Mouse (Mus musculus): ENCODE measurements around the gene Gmfb. TPM values are rescaled to one million over a fixed set of nuclear protein-coding genes. Genes with fewer than 3 reads are reported as not detected.

Gmfb gene
- polyA plus RNA-seq, 1 experiment from 2014 or later = 40.4 TPM

GRCm38 (mm10) chr14:46785247-46785646 is 36.8 kb downstream of the Gmfb start:
- no peak overlapping the region for H3K9ac ChIP-seq (ENCODE audit: low read length)
- 86% methylated on average over 5 of the region's 5 CpGs for WGBS
- H3K27me3 ChIP-seq (ENCODE audit: control insufficient read depth, insufficient read depth, low read length) = no peaks in the 10 kb centered on the region
- ATAC-seq (ENCODE audit: low FRiP score, low TSS enrichment) = no peak
- TF ChIP-seq EP300 (optimal IDR thresholded peaks at IDR 0.05) (no peak), CTCF (IDR thresholded peaks at IDR 0.05; ENCODE audit: low read depth) (no peak)
- H3K4me2 ChIP-seq (replicated peaks; ENCODE audit: low read depth) = no peak overlapping the region
- H3K9me3 ChIP-seq (ENCODE audit: control insufficient read depth, low read length) = no peaks in the 10 kb centered on the region
- no peaks in the 10 kb centered on the region; the same call in 1 of the 2 replicates for H3K36me3 ChIP-seq (ENCODE audit: control insufficient read depth, insufficient read depth, low read length)
- H3K27ac ChIP-seq (replicated peaks) = no peak overlapping the region
- no peaks in the 10 kb centered on the region for H3K4me1 ChIP-seq (replicated peaks; ENCODE audit: control insufficient read depth, insufficient read depth)
- H3K4me3 ChIP-seq (ENCODE audit: low read depth, low read length) = no peak overlapping the region
- DNase-seq (ENCODE audit: low spot score) = no peak

DNA sequence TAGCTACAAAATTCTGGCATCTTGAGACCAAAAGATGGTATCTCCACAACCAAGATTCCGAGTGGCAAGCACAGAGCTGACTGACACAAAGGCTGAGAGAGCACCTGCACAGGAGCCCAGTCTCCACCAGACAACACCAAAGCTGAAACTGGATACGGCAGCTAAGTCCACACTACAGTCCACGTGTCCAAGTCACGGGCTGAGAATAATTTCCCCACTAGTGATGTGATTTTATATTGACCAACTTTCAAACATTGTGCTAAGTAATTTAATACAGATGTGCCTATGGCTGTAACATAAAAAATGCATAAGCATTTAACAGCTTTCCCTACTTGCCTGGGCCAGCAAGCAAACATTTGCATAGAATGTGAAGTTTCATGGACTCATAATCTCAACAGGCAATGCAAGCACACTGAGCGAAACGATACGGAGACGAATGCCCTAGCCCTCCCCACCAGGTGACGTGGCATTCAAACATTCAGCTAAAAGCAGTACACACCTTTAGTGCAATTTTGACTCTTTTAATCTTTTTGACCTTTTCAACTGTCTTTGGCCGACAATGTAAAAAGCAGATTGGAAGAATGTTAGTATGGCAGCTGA is 38.6 kb downstream of the Gmfb start:
- Histone ChIP-seq H3K4me1 (replicated peaks; ENCODE audit: control insufficient read depth, insufficient read depth) (no peaks in the 10 kb centered on the region), H3K4me3 (ENCODE audit: low read depth, low read length) (no peak overlapping the region), H3K9me3 (ENCODE audit: control insufficient read depth, low read length) (no peaks in the 10 kb centered on the region), H3K27me3 (ENCODE audit: control insufficient read depth, insufficient read depth, low read length) (no peaks in the 10 kb centered on the region), H3K9ac (ENCODE audit: low read length) (no peak overlapping the region), H3K4me2 (replicated peaks; ENCODE audit: low read depth) (no peak overlapping the region), H3K27ac (replicated peaks) (no peak overlapping the region), H3K36me3 (ENCODE audit: control insufficient read depth, insufficient read depth, low read length) (peaks cover 10% of the 10 kb centered on the region)
- ATAC-seq (ENCODE audit: low FRiP score, low TSS enrichment) (no peak), DNase-seq (ENCODE audit: low spot score) (peak; percentile 34)
- 78% methylated on average over 10 of the region's 10 CpGs for WGBS
- TF ChIP-seq EP300 (optimal IDR thresholded peaks at IDR 0.05) = no peak
- TF ChIP-seq CTCF (IDR thresholded peaks at IDR 0.05; ENCODE audit: low read depth) = no peak

- H3K4me3 ChIP-seq (ENCODE audit: low read depth, low read length) = no peak overlapping the region
- H3K4me2 ChIP-seq (replicated peaks; ENCODE audit: low read depth) = no peak overlapping the region
- peaks cover 18% of the 10 kb centered on the region for H3K36me3 ChIP-seq (ENCODE audit: control insufficient read depth, insufficient read depth, low read length)
- 83% methylated on average over 8 of the region's 8 CpGs for WGBS
- H3K4me1 ChIP-seq (replicated peaks; ENCODE audit: control insufficient read depth, insufficient read depth) = no peaks in the 10 kb centered on the region
- H3K27ac ChIP-seq (replicated peaks) = no peak overlapping the region
- no peak overlapping the region for H3K9ac ChIP-seq (ENCODE audit: low read length)
- TF ChIP-seq CTCF (IDR thresholded peaks at IDR 0.05; ENCODE audit: low read depth) = no peak
- no peak for TF ChIP-seq EP300 (optimal IDR thresholded peaks at IDR 0.05)
- ATAC-seq (ENCODE audit: low FRiP score, low TSS enrichment) = no peak
- no peaks in the 10 kb centered on the region for H3K27me3 ChIP-seq (ENCODE audit: control insufficient read depth, insufficient read depth, low read length)
- no peaks in the 10 kb centered on the region for H3K9me3 ChIP-seq (ENCODE audit: control insufficient read depth, low read length)
- no peak for DNase-seq (ENCODE audit: low spot score)
Measured at GRCm38 (mm10) chr14:46782187-46782828, 39.7 kb downstream of the Gmfb start.

- no peak overlapping the region for H3K4me2 ChIP-seq (replicated peaks; ENCODE audit: low read depth)
- peaks cover 21% of the 10 kb centered on the region for H3K36me3 ChIP-seq (ENCODE audit: control insufficient read depth, insufficient read depth, low read length)
- H3K4me3 ChIP-seq (ENCODE audit: low read depth, low read length) = no peak overlapping the region
- no peak overlapping the region for H3K9ac ChIP-seq (ENCODE audit: low read length)
- TF ChIP-seq CTCF (IDR thresholded peaks at IDR 0.05; ENCODE audit: low read depth) = no peak
- TF ChIP-seq EP300 (optimal IDR thresholded peaks at IDR 0.05) = no peak
- H3K27me3 ChIP-seq (ENCODE audit: control insufficient read depth, insufficient read depth, low read length) = no peaks in the 10 kb centered on the region
- no peak overlapping the region for H3K27ac ChIP-seq (replicated peaks)
- ATAC-seq (ENCODE audit: low FRiP score, low TSS enrichment) (no peak), DNase-seq (ENCODE audit: low spot score) (no peak)
- no peaks in the 10 kb centered on the region for H3K9me3 ChIP-seq (ENCODE audit: control insufficient read depth, low read length)
- no peaks in the 10 kb centered on the region for H3K4me1 ChIP-seq (replicated peaks; ENCODE audit: control insufficient read depth, insufficient read depth)
- 91% methylated on average over 7 of the region's 7 CpGs for WGBS
Measured at GRCm38 (mm10) chr14:46781086-46781485, 41.0 kb downstream of the Gmfb start.

GRCm38 (mm10) chr14:46779217-46779616 is 42.8 kb downstream of the Gmfb start:
- TF ChIP-seq CTCF (IDR thresholded peaks at IDR 0.05; ENCODE audit: low read depth) (peak; percentile 54), EP300 (optimal IDR thresholded peaks at IDR 0.05) (no peak)
- Histone ChIP-seq H3K36me3 (ENCODE audit: control insufficient read depth, insufficient read depth, low read length) (peaks cover 27% of the 10 kb centered on the region), H3K4me3 (ENCODE audit: low read depth, low read length) (no peak overlapping the region), H3K9me3 (ENCODE audit: control insufficient read depth, low read length) (no peaks in the 10 kb centered on the region), H3K4me1 (replicated peaks; ENCODE audit: control insufficient read depth, insufficient read depth) (no peaks in the 10 kb centered on the region), H3K9ac (ENCODE audit: low read length) (no peak overlapping the region), H3K27ac (replicated peaks) (no peak overlapping the region), H3K4me2 (replicated peaks; ENCODE audit: low read depth) (no peak overlapping the region), H3K27me3 (ENCODE audit: control insufficient read depth, insufficient read depth, low read length) (no peaks in the 10 kb centered on the region)
- ATAC-seq (ENCODE audit: low FRiP score, low TSS enrichment) (no peak), DNase-seq (ENCODE audit: low spot score) (no peak)
- WGBS = 93% methylated on average over 7 of the region's 7 CpGs

DNA sequence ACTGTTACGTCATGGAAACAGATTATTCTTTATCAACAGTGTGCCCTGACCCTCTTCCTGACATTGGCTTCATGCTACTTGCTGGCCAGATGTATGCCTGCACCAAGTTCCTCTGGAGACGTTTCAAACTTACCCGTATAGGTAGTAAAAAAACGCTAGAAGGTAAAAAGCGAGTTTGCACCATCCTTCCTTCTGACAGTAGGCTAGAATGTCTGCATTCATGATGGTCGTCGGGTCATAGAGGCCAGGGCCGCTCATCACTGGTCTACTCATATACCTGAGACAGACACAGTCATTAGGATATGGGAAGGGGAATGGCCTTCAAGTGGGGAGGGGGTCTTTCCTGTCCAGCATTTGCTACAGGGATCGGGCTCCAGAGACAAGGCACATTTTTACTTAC is 43.3 kb downstream of the Gmfb start:
- Histone ChIP-seq H3K27me3 (ENCODE audit: control insufficient read depth, insufficient read depth, low read length) (no peaks in the 10 kb centered on the region), H3K36me3 (ENCODE audit: control insufficient read depth, insufficient read depth, low read length) (peaks cover 27% of the 10 kb centered on the region), H3K9ac (ENCODE audit: low read length) (no peak overlapping the region), H3K9me3 (ENCODE audit: control insufficient read depth, low read length) (no peaks in the 10 kb centered on the region), H3K4me3 (ENCODE audit: low read depth, low read length) (no peak overlapping the region), H3K27ac (replicated peaks) (no peak overlapping the region), H3K4me2 (replicated peaks; ENCODE audit: low read depth) (no peak overlapping the region), H3K4me1 (replicated peaks; ENCODE audit: control insufficient read depth, insufficient read depth) (no peaks in the 10 kb centered on the region)
- ATAC-seq (ENCODE audit: low FRiP score, low TSS enrichment) = no peak
- WGBS = 95% methylated on average over 9 of the region's 9 CpGs
- TF ChIP-seq EP300 (optimal IDR thresholded peaks at IDR 0.05) (no peak), CTCF (IDR thresholded peaks at IDR 0.05; ENCODE audit: low read depth) (no peak)
- no peak for DNase-seq (ENCODE audit: low spot score)
